Mouse (Mus musculus) limb, embryonic 11.5 days (tissue): ENCODE results near the gene Flna. TPM values are rescaled to one million over a fixed set of nuclear protein-coding genes. Genes with fewer than 3 reads are reported as not detected.
"Not testable (repeated sequence)": the region's sequence is repeated elsewhere in the genome, so short reads cannot be mapped to it uniquely, and the experiment has no call there.

Experiments
- ATAC-seq: fragments of 200-750 bp; cut with Nextera tagmentation; 2 replicates; pipeline ENCODE4 v1.8.0; 2017; ENCODE audit warnings: low read depth; ENCODE audit not compliant: insufficient number of reproducible peaks, low FRiP score, low TSS enrichment
- DNase-seq: peaks from one replicate; pipeline ENCODE4 v3.0.0-alpha.2; 2015; ENCODE audit warnings: low spot score
- H3K27ac ChIP-seq: fragments of 300-500 bp; sonication (generic); replicated peaks from 2 replicates; pipeline ENCODE4 v1.5.1; 2014; ENCODE audit warnings: low read depth, mild to moderate bottlenecking, low read length
- H3K27me3 ChIP-seq: fragments of 300-500 bp; sonication (generic); 2 replicates; pipeline ENCODE4 v1.6.1; 2014; ENCODE audit warnings: mild to moderate bottlenecking, low read length, mixed read lengths; ENCODE audit not compliant: control insufficient read depth, insufficient read depth
- H3K36me3 ChIP-seq: fragments of 300-500 bp; sonication (generic); 2 replicates; pipeline ENCODE4 v1.6.1; 2014; ENCODE audit warnings: mild to moderate bottlenecking, low read length, moderate library complexity, mixed read lengths; ENCODE audit not compliant: control insufficient read depth, insufficient read depth
- H3K4me1 ChIP-seq: fragments of 300-500 bp; sonication (generic); 2 replicates; pipeline ENCODE4 v1.6.1; 2014; ENCODE audit warnings: low read length, mixed read lengths; ENCODE audit not compliant: control insufficient read depth, insufficient read depth
- H3K4me2 ChIP-seq: fragments of 300-500 bp; sonication (generic); 2 replicates; pipeline ENCODE4 v1.6.1; 2014; ENCODE audit warnings: low read depth, mild to moderate bottlenecking, moderate library complexity; ENCODE audit not compliant: severe bottlenecking
- H3K4me3 ChIP-seq: fragments of 300-500 bp; sonication (generic); 2 replicates; pipeline ENCODE4 v1.5.1; 2014; ENCODE audit warnings: low read depth, low read length
- H3K9ac ChIP-seq: fragments of 300-500 bp; sonication (generic); 2 replicates; pipeline ENCODE4 v1.6.1; 2014; ENCODE audit warnings: mild to moderate bottlenecking, low read length
- H3K9me3 ChIP-seq: fragments of 300-500 bp; sonication (generic); 2 replicates; pipeline ENCODE4 v1.6.1; 2016; ENCODE audit warnings: low read length; ENCODE audit not compliant: control insufficient read depth
- WGBS: fragments of 180-500 bp; shearing (Covaris S2); extraction: QIAGEN DNeasy Blood & Tissue Kit; methylation state at CpG from one replicate; pipeline ENCODE4 v1.1.7; 2014; 5-methylcytosine and 5-hydroxymethylcytosine counted together
- polyA plus RNA-seq: library from polyadenylated mRNA; unstranded; fragments of >200 nt; fragmentation: Nextera tagmentation; extraction: Ambion mirVana; gene quantifications from 2 replicates; pipeline ENCODE4 v1.2.1, GENCODE M21; 2014

Flna gene
- polyA plus RNA-seq, 1 experiment from 2014 or later: 281 TPM

GRCm38 (mm10) chrX:74243807-74244206, 5.8 kb downstream of the Flna start:
- Histone ChIP-seq H3K36me3 (peaks cover 8% of the 10 kb centered on the region; the same call in 1 of the 2 replicates), H3K9me3 (no peaks in the 10 kb centered on the region), H3K4me2 (peak overlapping the region; percentile 60), H3K4me3 (peak overlapping the region; percentile 60; the same call in 1 of the 2 replicates), H3K4me1 (no peaks in the 10 kb centered on the region), H3K27me3 (no peaks in the 10 kb centered on the region), H3K27ac (no peak overlapping the region), H3K9ac (no peak overlapping the region)
- ATAC-seq (no peak), DNase-seq (no peak)
- WGBS: 81% methylated on average over 3 of the region's 3 CpGs

- 91% methylated on average over 2 of the region's 2 CpGs for WGBS
- H3K4me3 ChIP-seq: peak overlapping the region; percentile 60; the same call in 1 of the 2 replicates
- no peaks in the 10 kb centered on the region for H3K27me3 ChIP-seq
- no peaks in the 10 kb centered on the region for H3K9me3 ChIP-seq
- no peak for ATAC-seq
- no peak overlapping the region for H3K9ac ChIP-seq
- H3K4me2 ChIP-seq: peak overlapping the region; percentile 60; the same call in 1 of the 2 replicates
- DNase-seq: no peak
- H3K27ac ChIP-seq: no peak overlapping the region
- H3K36me3 ChIP-seq: peaks cover 8% of the 10 kb centered on the region; the same call in 1 of the 2 replicates
- no peaks in the 10 kb centered on the region for H3K4me1 ChIP-seq
Measured at GRCm38 (mm10) chrX:74243396-74243795, 6.2 kb downstream of the Flna start.

GRCm38 (mm10) chrX:74240332-74240731, 9.3 kb downstream of the Flna start:
- H3K27me3 ChIP-seq: no peaks in the 10 kb centered on the region
- no peak for DNase-seq
- no peak for ATAC-seq
- 89% methylated on average over 4 of the region's 4 CpGs for WGBS
- no peaks in the 10 kb centered on the region for H3K9me3 ChIP-seq
- no peak overlapping the region for H3K27ac ChIP-seq
- H3K9ac ChIP-seq: no peak overlapping the region
- H3K36me3 ChIP-seq: peaks cover 8% of the 10 kb centered on the region; the same call in 1 of the 2 replicates
- no peak overlapping the region for H3K4me3 ChIP-seq
- H3K4me1 ChIP-seq: no peaks in the 10 kb centered on the region
- H3K4me2 ChIP-seq: no peak overlapping the region

GRCm38 (mm10) chrX:74233196-74233595, 16.4 kb downstream of the Flna start:
- DNase-seq (no peak), ATAC-seq (no peak)
- H3K27me3 ChIP-seq: no peaks in the 10 kb centered on the region
- no peak overlapping the region for H3K9ac ChIP-seq
- H3K4me1 ChIP-seq: no peaks in the 10 kb centered on the region
- H3K4me3 ChIP-seq: no peak overlapping the region
- H3K36me3 ChIP-seq: peaks cover 2% of the 10 kb centered on the region; the same call in 1 of the 2 replicates
- WGBS: 99% methylated on average over 5 of the region's 5 CpGs
- no peak overlapping the region for H3K27ac ChIP-seq
- no peak overlapping the region for H3K4me2 ChIP-seq
- H3K9me3 ChIP-seq: no peaks in the 10 kb centered on the region

GRCm38 (mm10) chrX:74230038-74230437, 19.6 kb downstream of the Flna start:
- ATAC-seq (no peak), DNase-seq (no peak)
- no peaks in the 10 kb centered on the region for H3K9me3 ChIP-seq
- 60% methylated on average over 1 of the region's 1 CpGs for WGBS
- no peaks in the 10 kb centered on the region for H3K27me3 ChIP-seq
- no peak overlapping the region for H3K4me2 ChIP-seq
- no peak overlapping the region for H3K9ac ChIP-seq
- peaks cover 7% of the 10 kb centered on the region; the same call in 1 of the 2 replicates for H3K36me3 ChIP-seq
- no peaks in the 10 kb centered on the region for H3K4me1 ChIP-seq
- no peak overlapping the region for H3K27ac ChIP-seq
- no peak overlapping the region for H3K4me3 ChIP-seq

GRCm38 (mm10) chrX:74220099-74220498, 29.5 kb downstream of the Flna start:
- H3K4me2 ChIP-seq, DNase-seq, H3K9me3 ChIP-seq, H3K4me1 ChIP-seq, H3K4me3 ChIP-seq, H3K27me3 ChIP-seq, H3K36me3 ChIP-seq, ATAC-seq, H3K27ac ChIP-seq, H3K9ac ChIP-seq: not testable (repeated sequence)
- WGBS: 38% methylated on average over 1 of the region's 1 CpGs

GRCm38 (mm10) chrX:74219449-74219848, 30.2 kb downstream of the Flna start:
- Histone ChIP-seq H3K36me3 (peaks cover 3% of the 10 kb centered on the region; the same call in 1 of the 2 replicates), H3K9me3 (no peaks in the 10 kb centered on the region), H3K4me2 (no peak overlapping the region), H3K4me3 (no peak overlapping the region), H3K27ac (no peak overlapping the region), H3K9ac (no peak overlapping the region), H3K4me1 (no peaks in the 10 kb centered on the region), H3K27me3 (no peaks in the 10 kb centered on the region)
- DNase-seq: no peak
- no peak for ATAC-seq
- WGBS: 57% methylated on average over 13 of the region's 13 CpGs

GRCm38 (mm10) chrX:74218496-74218895, 31.1 kb downstream of the Flna start:
- Histone ChIP-seq H3K4me2 (no peak overlapping the region), H3K27me3 (no peaks in the 10 kb centered on the region), H3K9me3 (no peaks in the 10 kb centered on the region), H3K4me1 (no peaks in the 10 kb centered on the region), H3K27ac (no peak overlapping the region), H3K9ac (no peak overlapping the region), H3K36me3 (peaks cover 3% of the 10 kb centered on the region; the same call in 1 of the 2 replicates), H3K4me3 (no peak overlapping the region)
- WGBS: 95% methylated on average over 4 of the region's 4 CpGs
- no peak for DNase-seq
- ATAC-seq: no peak

- 86% methylated on average over 2 of the region's 2 CpGs for WGBS
- no peak for ATAC-seq
- H3K4me2 ChIP-seq: no peak overlapping the region
- H3K27me3 ChIP-seq: no peaks in the 10 kb centered on the region
- no peak overlapping the region for H3K9ac ChIP-seq
- DNase-seq: no peak
- H3K4me3 ChIP-seq: no peak overlapping the region
- H3K27ac ChIP-seq: no peak overlapping the region
- H3K9me3 ChIP-seq: no peaks in the 10 kb centered on the region
- H3K36me3 ChIP-seq: no peaks in the 10 kb centered on the region
- H3K4me1 ChIP-seq: no peaks in the 10 kb centered on the region
Measured at GRCm38 (mm10) chrX:74203556-74203955, 46.1 kb downstream of the Flna start.
